Mouse (Mus musculus) stomach, embryonic 14.5 days (tissue): ENCODE measurements around the gene Tufm. TPM values are rescaled to one million over a fixed set of nuclear protein-coding genes. Genes with fewer than 3 reads are reported as not detected.

Experiments used
- ATAC-seq: fragments of 200-750 bp; cut with Nextera tagmentation; 2 replicates; pipeline ENCODE4 v1.8.0; 2017; ENCODE audit warnings: low read depth, moderate TSS enrichment; ENCODE audit not compliant: insufficient number of reproducible peaks, insufficient read depth, low FRiP score
- H3K27ac ChIP-seq: fragments of 300-500 bp; sonication (generic); 2 replicates; pipeline ENCODE4 v1.5.1; 2014; ENCODE audit warnings: mild to moderate bottlenecking, low read length, moderate library complexity, mixed read lengths
- H3K27me3 ChIP-seq: fragments of 300-500 bp; sonication (generic); 2 replicates; pipeline ENCODE4 v1.6.1; 2014; ENCODE audit warnings: low read length, control low read depth, mixed read lengths; ENCODE audit not compliant: control insufficient read depth, insufficient read depth
- H3K36me3 ChIP-seq: fragments of 300-500 bp; sonication (generic); 2 replicates; pipeline ENCODE4 v1.6.1; 2014; ENCODE audit warnings: mild to moderate bottlenecking, control low read depth, low read length, moderate library complexity, mixed read lengths; ENCODE audit not compliant: control insufficient read depth, insufficient read depth
- H3K4me1 ChIP-seq: fragments of 300-500 bp; sonication (generic); 2 replicates; pipeline ENCODE4 v1.6.1; 2014; ENCODE audit warnings: low read length, control low read depth, mixed read lengths; ENCODE audit not compliant: control insufficient read depth, insufficient read depth
- H3K4me2 ChIP-seq: fragments of 300-500 bp; sonication (generic); replicated peaks from 2 replicates; pipeline ENCODE4 v1.6.1; 2014; ENCODE audit warnings: low read depth, low read length, control low read depth
- H3K4me3 ChIP-seq: fragments of 300-500 bp; sonication (generic); 2 replicates; pipeline ENCODE4 v1.5.1; 2014; ENCODE audit warnings: low read depth, low read length, control low read depth
- H3K9ac ChIP-seq: fragments of 300-500 bp; sonication (generic); replicated peaks from 2 replicates; pipeline ENCODE4 v1.6.1; 2014; ENCODE audit warnings: low read depth, mild to moderate bottlenecking, control low read depth, low read length, moderate library complexity, mixed read lengths
- H3K9me3 ChIP-seq: fragments of 300-500 bp; sonication (generic); 2 replicates; pipeline ENCODE4 v1.6.1; 2016; ENCODE audit warnings: low read depth, low read length, control low read depth; ENCODE audit not compliant: control insufficient read depth
- WGBS: fragments of 180-500 bp; shearing (Covaris S2); extraction: QIAGEN DNeasy Blood & Tissue Kit; methylation state at CpG from one replicate; pipeline ENCODE4 v1.1.7; 2014; 5-methylcytosine and 5-hydroxymethylcytosine counted together
- polyA plus RNA-seq: library from polyadenylated mRNA; unstranded; fragments of >200 nt; fragmentation: Nextera tagmentation; extraction: Ambion mirVana; gene quantifications from 2 replicates; pipeline ENCODE4 v1.2.1, GENCODE M21; 2014

Tufm gene
- polyA plus RNA-seq, 1 experiment from 2014 or later, result 134 TPM

DNA sequence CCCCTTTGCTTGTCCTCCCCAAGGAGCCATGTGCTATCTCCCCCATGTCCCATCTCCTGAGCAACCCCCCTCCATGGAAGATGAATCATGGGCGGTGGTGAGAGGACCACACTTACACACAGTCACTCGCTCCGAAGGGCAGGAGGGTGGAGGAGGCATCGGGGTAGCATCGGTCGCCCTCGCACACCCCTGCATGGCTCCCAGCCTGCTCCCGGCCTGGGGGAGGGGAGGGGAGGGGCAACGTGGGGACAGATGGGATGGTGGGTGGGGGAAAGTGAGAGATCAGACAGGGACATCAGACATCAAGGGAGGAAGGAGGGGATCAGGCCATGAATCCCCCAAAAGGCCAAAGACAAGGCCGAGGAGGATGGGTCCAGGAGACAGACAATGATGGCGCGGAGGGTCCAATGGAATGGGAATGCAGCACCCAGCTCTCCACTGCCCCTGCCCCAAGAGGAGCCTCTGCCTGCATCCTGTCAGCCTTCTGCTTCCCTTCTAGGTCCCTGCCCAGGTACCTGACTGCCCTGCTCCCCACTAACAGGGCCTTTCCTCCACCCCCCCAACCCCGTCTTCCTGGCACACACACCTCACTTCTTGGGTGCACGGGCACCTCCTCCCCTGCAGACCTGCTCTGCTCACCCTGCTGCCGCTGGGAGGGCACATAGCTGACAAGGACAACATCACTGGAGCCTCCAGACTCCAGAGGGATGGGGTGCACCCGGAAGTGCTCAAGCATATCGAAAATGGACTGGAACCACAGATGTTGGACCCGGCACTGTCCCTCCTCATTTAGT is 19.1 kb upstream of the Tufm start:
- Histone ChIP-seq H3K36me3 (peaks cover 50% of the 10 kb centered on the region), H3K27ac (no peak overlapping the region), H3K27me3 (no peaks in the 10 kb centered on the region), H3K4me1 (0 out of 2 replicates have a peak, but pooled peaks cover 10% of the 10 kb centered on the region), H3K9ac (no peak overlapping the region), H3K9me3 (no peaks in the 10 kb centered on the region), H3K4me2 (no peak overlapping the region), H3K4me3 (no peak overlapping the region)
- WGBS, result 86% methylated on average over 18 of the region's 18 CpGs
- no peak for ATAC-seq

GRCm38 (mm10) chr7:126470077-126470476 is 17.1 kb upstream of the Tufm start:
- Histone ChIP-seq H3K4me2 (no peak overlapping the region), H3K9ac (no peak overlapping the region), H3K4me3 (no peak overlapping the region), H3K27ac (no peak overlapping the region), H3K9me3 (no peaks in the 10 kb centered on the region), H3K27me3 (no peaks in the 10 kb centered on the region), H3K36me3 (peaks cover 51% of the 10 kb centered on the region), H3K4me1 (peaks cover 11% of the 10 kb centered on the region)
- WGBS, result 81% methylated on average over 6 of the region's 6 CpGs
- no peak for ATAC-seq

- ATAC-seq, result no peak
- Histone ChIP-seq H3K4me1 (peaks cover 11% of the 10 kb centered on the region), H3K27ac (no peak overlapping the region), H3K4me3 (no peak overlapping the region), H3K9ac (no peak overlapping the region), H3K36me3 (peaks cover 51% of the 10 kb centered on the region), H3K27me3 (no peaks in the 10 kb centered on the region), H3K9me3 (no peaks in the 10 kb centered on the region), H3K4me2 (no peak overlapping the region)
- WGBS, result 89% methylated on average over 5 of the region's 5 CpGs
These were observed 15.8 kb upstream of the Tufm start for GRCm38 (mm10) chr7:126471361-126471760.

- Histone ChIP-seq H3K9ac (no peak overlapping the region), H3K9me3 (no peaks in the 10 kb centered on the region)
- WGBS, result 84% methylated on average over 4 of the region's 4 CpGs
These were observed 15.3 kb upstream of the Tufm start for GRCm38 (mm10) chr7:126471853-126472252.

GRCm38 (mm10) chr7:126472306-126472705 is 14.9 kb upstream of the Tufm start:
- WGBS, result 87% methylated on average over 13 of the region's 13 CpGs
- H3K9ac ChIP-seq, result no peak overlapping the region
- no peak for ATAC-seq
- peaks cover 48% of the 10 kb centered on the region for H3K36me3 ChIP-seq
- no peak overlapping the region for H3K27ac ChIP-seq
- H3K4me3 ChIP-seq, result no peak overlapping the region
- no peaks in the 10 kb centered on the region for H3K9me3 ChIP-seq
- H3K27me3 ChIP-seq, result no peaks in the 10 kb centered on the region
- H3K4me1 ChIP-seq, result peaks cover 11% of the 10 kb centered on the region
- H3K4me2 ChIP-seq, result no peak overlapping the region

More at GRCm38 (mm10) chr7:126471853-126472252, 15.3 kb upstream of the Tufm start:
- H3K27me3 ChIP-seq, result no peaks in the 10 kb centered on the region
- H3K4me3 ChIP-seq, result no peak overlapping the region
- H3K4me2 ChIP-seq, result no peak overlapping the region
- no peak overlapping the region for H3K27ac ChIP-seq
- ATAC-seq, result no peak
- H3K36me3 ChIP-seq, result peaks cover 51% of the 10 kb centered on the region
- H3K4me1 ChIP-seq, result peaks cover 11% of the 10 kb centered on the region

GRCm38 (mm10) chr7:126472713-126473112 is 14.4 kb upstream of the Tufm start:
- H3K4me3 ChIP-seq, result no peak overlapping the region
- 92% methylated on average over 16 of the region's 16 CpGs for WGBS
- no peak overlapping the region for H3K9ac ChIP-seq
- H3K27me3 ChIP-seq, result no peaks in the 10 kb centered on the region
- no peak overlapping the region for H3K27ac ChIP-seq
- ATAC-seq, result no peak
- H3K4me2 ChIP-seq, result no peak overlapping the region
- peaks cover 11% of the 10 kb centered on the region for H3K4me1 ChIP-seq
- H3K36me3 ChIP-seq, result peaks cover 44% of the 10 kb centered on the region
- H3K9me3 ChIP-seq, result no peaks in the 10 kb centered on the region

GRCm38 (mm10) chr7:126473470-126474086 is 13.6 kb upstream of the Tufm start:
- no peak for ATAC-seq
- Histone ChIP-seq H3K36me3 (peaks cover 35% of the 10 kb centered on the region), H3K9me3 (no peaks in the 10 kb centered on the region), H3K27ac (no peak overlapping the region), H3K27me3 (no peaks in the 10 kb centered on the region), H3K4me2 (peak overlapping the region; percentile 78), H3K9ac (0 out of 2 replicates have a peak overlapping the region, but pooled peaks have one; percentile 93), H3K4me3 (peak overlapping the region; percentile 62), H3K4me1 (peaks cover 11% of the 10 kb centered on the region)
- WGBS, result 80% methylated on average over 9 of the region's 9 CpGs

- Histone ChIP-seq H3K27me3 (no peaks in the 10 kb centered on the region), H3K9me3 (no peaks in the 10 kb centered on the region), H3K4me1 (peaks cover 11% of the 10 kb centered on the region), H3K4me2 (peak overlapping the region; percentile 78), H3K4me3 (peak overlapping the region; percentile 62), H3K9ac (peak overlapping the region; percentile 93), H3K27ac (peak overlapping the region; percentile 84; the same call in 1 of the 2 replicates), H3K36me3 (peaks cover 26% of the 10 kb centered on the region)
- WGBS, result 2% methylated on average over 27 of the region's 27 CpGs
- peak; percentile 25; the same call in 1 of the 2 replicates for ATAC-seq
These were observed 12.6 kb upstream of the Tufm start for GRCm38 (mm10) chr7:126474486-126474955.
